Mouse (Mus musculus): ENCODE measurements at regions not wholly inside any gene's neighbourhood (a gene's known extent, or its start where the extent isn't known, plus 50 kb on each side); places are given as distances from the start of the nearest gene placed in this dataset.

DNA sequence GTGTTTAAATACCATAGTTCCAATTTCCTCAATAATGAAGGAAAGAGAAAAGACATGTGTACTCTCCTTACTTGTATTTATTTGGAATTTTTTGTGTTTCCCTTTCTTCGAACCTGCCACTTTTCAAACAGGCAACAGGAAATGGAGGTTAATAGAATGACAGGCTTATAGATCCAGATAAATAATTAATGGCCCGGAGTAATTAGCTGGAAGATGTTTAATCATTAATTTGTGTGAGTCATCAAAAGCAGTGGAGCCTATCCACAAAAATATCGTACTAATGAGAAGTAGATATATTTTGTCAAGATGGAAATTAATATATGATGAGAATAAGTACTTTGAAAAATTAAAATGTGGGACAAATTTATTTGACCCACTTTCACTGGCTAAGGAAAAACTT, 236.3 kb upstream of the Gpc5 start:
- no peak for TF ChIP-seq POLR2A (IDR thresholded peaks at IDR 0.05; ENCODE audit: borderline replicate concordance, extremely low read depth, insufficient read depth, insufficient read length, poor library complexity, severe bottlenecking)
- TF ChIP-seq CTCF (IDR thresholded peaks at IDR 0.05; ENCODE audit: borderline replicate concordance, extremely low read depth, insufficient read depth, insufficient read length): no peak

All from brain, embryonic 14.5 days (tissue).